Mouse (Mus musculus) spleen, adult 2 months (tissue): ENCODE measurements around the gene Prss53. TPM values are rescaled to one million over a fixed set of nuclear protein-coding genes. Genes with fewer than 3 reads are reported as not detected.

Experiments
- DNase-seq, 2 experiments: peaks; one replicate each; pipeline versions ENCODE4 v3.0.0 to v3.0.0-alpha.2; 2012 to 2021; ENCODE audit warnings: low spot score in 2 of 2, low read depth in 1 of 2
- H3K27ac ChIP-seq: fragments of 200-500 bp; 2 replicates; pipeline ENCODE4 v1.5.1; 2012; ENCODE audit warnings: low read length, inconsistent platforms; ENCODE audit not compliant: insufficient read depth
- H3K27me3 ChIP-seq: fragments of 200-500 bp; 2 replicates; pipeline ENCODE4 v1.6.1; 2012; ENCODE audit warnings: mild to moderate bottlenecking, moderate library complexity, low read length, inconsistent platforms; ENCODE audit not compliant: control insufficient read depth, insufficient read depth
- H3K36me3 ChIP-seq: fragments of 200-500 bp; 2 replicates; pipeline ENCODE4 v1.6.1; 2012; ENCODE audit warnings: mild to moderate bottlenecking, low read length, inconsistent platforms; ENCODE audit not compliant: control insufficient read depth, insufficient read depth
- H3K4me1 ChIP-seq: fragments of 200-500 bp; 2 replicates; pipeline ENCODE4 v1.6.1; 2011; ENCODE audit warnings: inconsistent platforms; ENCODE audit not compliant: control insufficient read depth, insufficient read depth, insufficient read length
- H3K4me3 ChIP-seq: fragments of 200-500 bp; 2 replicates; pipeline ENCODE4 v1.5.1; 2011; ENCODE audit warnings: mild to moderate bottlenecking, inconsistent platforms; ENCODE audit not compliant: insufficient read depth, insufficient read length; ENCODE audit errors: extremely low read depth
- CTCF ChIP-seq: fragments of 200-500 bp; IDR thresholded peaks from 2 replicates; pipeline ENCODE4 v1.5.1; 2011; ENCODE audit warnings: mild to moderate bottlenecking, inconsistent platforms; ENCODE audit not compliant: insufficient read depth, insufficient read length, insufficient replicate concordance; ENCODE audit errors: extremely low read depth
- POLR2A ChIP-seq: fragments of 200-500 bp; IDR thresholded peaks from 2 replicates; pipeline ENCODE4 v1.6.1; 2011; ENCODE audit warnings: low read depth, low read length, inconsistent platforms
- WGBS: fragments of 180-500 bp; shearing (Covaris S2); methylation state at CpG from one replicate; pipeline ENCODE4 v1.1.7; 2018; 5-methylcytosine and 5-hydroxymethylcytosine counted together
- polyA plus RNA-seq: library from polyadenylated mRNA; depleted of rRNA; stranded (reverse); fragments of >200 nt; gene quantifications from 2 replicates; pipeline ENCODE4 v1.2.3, GENCODE M21; 2012

Gene Prss53
- polyA plus RNA-seq, 1 experiment: 1.7 TPM

- no peaks in the 10 kb centered on the region for H3K27me3 ChIP-seq
- H3K36me3 ChIP-seq: peaks cover 9% of the 10 kb centered on the region
- H3K4me1 ChIP-seq: peaks cover 12% of the 10 kb centered on the region; the same call in 1 of the 2 replicates
- 54% methylated on average over 3 of the region's 3 CpGs for WGBS
- no peak for TF ChIP-seq POLR2A
- peak; percentile 16; the same call in 1 of the 2 replicates for TF ChIP-seq CTCF
- no peak overlapping the region for H3K27ac ChIP-seq
- H3K4me3 ChIP-seq: no peak overlapping the region
- peak in 1 of 2 experiments; percentile 69 for DNase-seq
These were observed 27.4 kb upstream of the Prss53 start for GRCm38 (mm10) chr7:127918203-127918602.

- DNase-seq: no peak
- Histone ChIP-seq H3K27ac (no peak overlapping the region), H3K4me1 (no peaks in the 10 kb centered on the region), H3K36me3 (peaks cover 9% of the 10 kb centered on the region), H3K4me3 (no peak overlapping the region), H3K27me3 (no peaks in the 10 kb centered on the region)
- TF ChIP-seq CTCF (no peak), POLR2A (no peak)
- WGBS: 77% methylated on average over 12 of the region's 12 CpGs
These were observed 24.5 kb upstream of the Prss53 start for GRCm38 (mm10) chr7:127915293-127915692.

- WGBS: 7% methylated on average over 4 of the region's 4 CpGs
These were observed 22.2 kb upstream of the Prss53 start for GRCm38 (mm10) chr7:127912938-127913337.

GRCm38 (mm10) chr7:127912190-127912871 lies 21.6 kb upstream of the Prss53 start, which contains the start of gene Kat8:
Kat8 (plus strand) TSS chr7:127912516.
- TF ChIP-seq POLR2A (peak; percentile 30; the same call in 1 of the 2 replicates), CTCF (no peak)
- Histone ChIP-seq H3K4me3 (peak within 1 kb of the TSS; percentile 78), H3K27ac (peak within 1 kb of the TSS; percentile 72), H3K36me3 (peaks cover 19% of the 10 kb centered on the region), H3K4me1 (no peaks in the 10 kb centered on the region), H3K27me3 (no peaks in the 10 kb centered on the region)
- WGBS: 2% methylated on average over 40 of the region's 40 CpGs
- peak; percentile 81 to 83 for DNase-seq

More at GRCm38 (mm10) chr7:127912938-127913337, 22.2 kb upstream of the Prss53 start:
- peaks cover 17% of the 10 kb centered on the region for H3K36me3 ChIP-seq
- peak overlapping the region; percentile 78 for H3K4me3 ChIP-seq
- no peak for DNase-seq
- no peak overlapping the region for H3K27ac ChIP-seq
- no peak for TF ChIP-seq POLR2A
- TF ChIP-seq CTCF: no peak
- no peaks in the 10 kb centered on the region for H3K27me3 ChIP-seq
- H3K4me1 ChIP-seq: no peaks in the 10 kb centered on the region

GRCm38 (mm10) chr7:127908656-127909055 lies 17.9 kb upstream of the Prss53 start:
- 89% methylated on average over 4 of the region's 4 CpGs for WGBS
- Histone ChIP-seq H3K4me3 (no peak overlapping the region), H3K36me3 (peaks cover 19% of the 10 kb centered on the region), H3K4me1 (no peaks in the 10 kb centered on the region; the same call in 1 of the 2 replicates), H3K27ac (no peak overlapping the region), H3K27me3 (no peaks in the 10 kb centered on the region)
- no peak for TF ChIP-seq POLR2A
- no peak for TF ChIP-seq CTCF
- no peak for DNase-seq

- no peak overlapping the region for H3K27ac ChIP-seq
- H3K36me3 ChIP-seq: peaks cover 19% of the 10 kb centered on the region
- 95% methylated on average over 12 of the region's 12 CpGs for WGBS
- no peak overlapping the region for H3K4me3 ChIP-seq
- TF ChIP-seq POLR2A: no peak
- TF ChIP-seq CTCF: no peak
- no peak for DNase-seq
- H3K27me3 ChIP-seq: no peaks in the 10 kb centered on the region
- H3K4me1 ChIP-seq: no peaks in the 10 kb centered on the region; the same call in 1 of the 2 replicates
These were observed 17.2 kb upstream of the Prss53 start for GRCm38 (mm10) chr7:127907939-127908338.

- TF ChIP-seq CTCF: no peak
- peak; percentile 63 for TF ChIP-seq POLR2A
- H3K27me3 ChIP-seq: no peaks in the 10 kb centered on the region
- WGBS: 6% methylated on average over 38 of the region's 38 CpGs
- no peaks in the 10 kb centered on the region; the same call in 1 of the 2 replicates for H3K4me1 ChIP-seq
- H3K27ac ChIP-seq: peak within 1 kb of the TSS; percentile 60
- peak in 1 of 2 experiments; percentile 70 for DNase-seq
- H3K36me3 ChIP-seq: peaks cover 19% of the 10 kb centered on the region
- H3K4me3 ChIP-seq: peak within 1 kb of the TSS; percentile 77
These were observed 13.4 kb upstream of the Prss53 start, which contains the start of gene Bckdk for GRCm38 (mm10) chr7:127903971-127904796. Bckdk (plus strand) TSS chr7:127904082.
